In genomic region chr13:60084290-60084689, GRCm38 (mm10) we compare ENCODE assay signal across 17 mouse cellular contexts.
A peak's percentile ranks its signal among the peaks of the same experiment; 100 is the strongest.
DNase-seq lines count a peak whose midpoint lies in the region; ATAC-seq and TF ChIP-seq lines count a peak whose summit lies in the region.
"Had no signal": no experiment of that assay in that cellular context is flagged by ENCODE, and none has a peak within 500 bp of the region (broad histone marks: within the 10 kb centered on the region; RNA-seq: fewer than 3 reads in every experiment).

No protein-coding gene starts in this region.

- no peaks in the 10 kb centered on the region for H3K36me3 ChIP-seq in forebrain, embryonic 10.5 days (replicated peaks)
- H3K36me3 ChIP-seq in forebrain, postnatal 0 days (ENCODE audit: insufficient read depth), result no peaks in the 10 kb centered on the region
- H3K36me3 ChIP-seq in kidney, embryonic 14.5 days (ENCODE audit: control insufficient read depth, insufficient read depth, low read length), result no peaks in the 10 kb centered on the region
- H3K36me3 ChIP-seq: embryonic facial prominence, embryonic 13.5 days; forebrain, embryonic 15.5 days; heart, embryonic 13.5 days; hindbrain, embryonic 15.5 days had no signal

- H3K27me3 ChIP-seq in forebrain, embryonic 10.5 days (ENCODE audit: poor library complexity, severe bottlenecking), result peaks cover 6% of the 10 kb centered on the region; the same call in 1 of the 2 replicates
- H3K27me3 ChIP-seq in forebrain, postnatal 0 days (ENCODE audit: insufficient read depth, low read length), result no peaks in the 10 kb centered on the region
- no peaks in the 10 kb centered on the region for H3K27me3 ChIP-seq in kidney, embryonic 14.5 days (ENCODE audit: control insufficient read depth, insufficient read depth, low read length)
- H3K27me3 ChIP-seq: embryonic facial prominence, embryonic 13.5 days; forebrain, embryonic 15.5 days; heart, embryonic 13.5 days; hindbrain, embryonic 15.5 days; Patski had no signal

- no peak overlapping the region for H3K4me2 ChIP-seq in forebrain, postnatal 0 days (ENCODE audit: low read depth)
- no peak overlapping the region for H3K4me2 ChIP-seq in kidney, embryonic 14.5 days (replicated peaks; ENCODE audit: low read depth, low read length)

- no peak for DNase-seq in forebrain, embryonic 10.5 days (ENCODE audit: extremely low spot score, low spot score)
- DNase-seq in forebrain, postnatal 0 days, result no peak
- no peak for DNase-seq in kidney, postnatal 14 days
- DNase-seq in retina, postnatal 1 day, result peak; percentile 27
- DNase-seq in retina, embryonic 14.5 days (ENCODE audit: low spot score), result no peak
- DNase-seq in lung, postnatal 4 days, result no peak
- DNase-seq: cerebellum, adult 11-12 months; cerebellum, adult 9-10 months; cerebellum, postnatal 25 days; heart, postnatal 36 days had no signal

- peak overlapping the region; percentile 76; the same call in 1 of the 2 replicates for H3K27ac ChIP-seq in forebrain, embryonic 10.5 days
- H3K27ac ChIP-seq in forebrain, postnatal 0 days (ENCODE audit: low read depth, low read length), result no peak overlapping the region
- no peak overlapping the region for H3K27ac ChIP-seq in kidney, embryonic 14.5 days (ENCODE audit: low read depth, low read length)
- H3K27ac ChIP-seq: embryonic facial prominence, embryonic 13.5 days; heart, embryonic 13.5 days; hindbrain, embryonic 15.5 days had no signal

- WGBS in forebrain, embryonic 10.5 days, result 64% methylated on average over 4 of the region's 4 CpGs
- 53% methylated on average over 4 of the region's 4 CpGs for WGBS in forebrain, postnatal 0 days
- 71% methylated on average over 4 of the region's 4 CpGs for WGBS in kidney, embryonic 14.5 days

- no peaks in the 10 kb centered on the region for H3K9me3 ChIP-seq in forebrain, embryonic 10.5 days
- no peaks in the 10 kb centered on the region for H3K9me3 ChIP-seq in forebrain, postnatal 0 days (ENCODE audit: low read length)
- no peaks in the 10 kb centered on the region for H3K9me3 ChIP-seq in kidney, embryonic 14.5 days (ENCODE audit: control insufficient read depth, low read length)
- H3K9me3 ChIP-seq: embryonic facial prominence, embryonic 13.5 days; forebrain, embryonic 15.5 days; heart, embryonic 13.5 days; hindbrain, embryonic 15.5 days had no signal

- no peak for ATAC-seq in forebrain, postnatal 0 days
- ATAC-seq in kidney, embryonic 14.5 days (ENCODE audit: low FRiP score, low TSS enrichment), result 0 out of 2 replicates have a peak, but pooled peaks have one; percentile 19
- ATAC-seq: activated CD4-positive, CD25-positive, alpha-beta regulatory T cell, adult 4 months; Patski had no signal

- peaks cover 31% of the 10 kb centered on the region for H3K4me1 ChIP-seq in forebrain, embryonic 10.5 days
- H3K4me1 ChIP-seq in forebrain, postnatal 0 days (ENCODE audit: insufficient read depth), result no peaks in the 10 kb centered on the region
- peaks cover 9% of the 10 kb centered on the region for H3K4me1 ChIP-seq in kidney, embryonic 14.5 days (ENCODE audit: control insufficient read depth, insufficient read depth, low read length)

- H3K4me3 ChIP-seq in forebrain, embryonic 10.5 days, result no peak overlapping the region
- H3K4me3 ChIP-seq in forebrain, postnatal 0 days (ENCODE audit: low read depth, low read length), result no peak overlapping the region
- H3K4me3 ChIP-seq in kidney, embryonic 14.5 days (ENCODE audit: low read length), result no peak overlapping the region
- H3K4me3 ChIP-seq: embryonic facial prominence, embryonic 13.5 days; forebrain, embryonic 15.5 days; heart, embryonic 13.5 days; hindbrain, embryonic 15.5 days had no signal

- TF ChIP-seq CTCF in forebrain, postnatal 0 days (IDR thresholded peaks at IDR 0.05; ENCODE audit: low read depth), result no peak

- H3K9ac ChIP-seq in forebrain, postnatal 0 days, result no peak overlapping the region
- H3K9ac ChIP-seq in kidney, embryonic 14.5 days (ENCODE audit: low read depth, low read length), result no peak overlapping the region
- H3K9ac ChIP-seq: embryonic facial prominence, embryonic 13.5 days; forebrain, embryonic 15.5 days; heart, embryonic 13.5 days; hindbrain, embryonic 15.5 days had no signal
